Mouse (Mus musculus): ENCODE measurements at regions not wholly inside any gene's neighbourhood (a gene's known extent, or its start where the extent isn't known, plus 50 kb on each side); places are given as distances from the start of the nearest gene placed in this dataset.

DNA sequence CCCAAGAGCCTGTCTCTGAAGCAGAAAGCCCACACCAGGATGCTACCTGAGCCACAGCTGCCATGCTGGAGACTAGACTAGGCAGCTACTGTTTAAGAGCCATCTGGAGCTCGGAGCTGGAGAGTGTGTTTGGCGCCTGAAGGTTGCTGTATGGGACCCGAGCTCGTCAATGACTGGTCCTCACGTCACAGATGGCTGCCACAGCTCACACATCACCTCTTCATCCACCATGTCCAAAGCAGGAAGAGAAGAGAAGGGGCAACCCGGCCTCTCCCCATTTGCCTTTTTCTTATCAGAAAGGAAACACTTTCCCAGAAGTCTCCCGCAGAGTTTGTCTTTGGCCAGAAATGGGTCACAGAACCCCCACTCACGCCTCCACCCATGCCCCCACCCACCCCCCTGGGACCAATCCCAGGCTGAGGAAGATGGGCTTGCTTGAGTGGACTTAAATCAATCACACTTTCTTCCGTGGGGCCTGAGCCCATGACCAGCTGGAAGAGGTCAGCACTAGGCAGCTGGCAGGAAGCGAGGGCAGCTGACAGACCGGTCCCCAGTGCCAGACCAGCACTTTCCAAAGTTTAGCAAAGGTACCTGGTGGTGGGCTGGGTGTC is 53.5 kb upstream of the Ptpn1 start:
- DNase-seq, result no peak

DNA sequence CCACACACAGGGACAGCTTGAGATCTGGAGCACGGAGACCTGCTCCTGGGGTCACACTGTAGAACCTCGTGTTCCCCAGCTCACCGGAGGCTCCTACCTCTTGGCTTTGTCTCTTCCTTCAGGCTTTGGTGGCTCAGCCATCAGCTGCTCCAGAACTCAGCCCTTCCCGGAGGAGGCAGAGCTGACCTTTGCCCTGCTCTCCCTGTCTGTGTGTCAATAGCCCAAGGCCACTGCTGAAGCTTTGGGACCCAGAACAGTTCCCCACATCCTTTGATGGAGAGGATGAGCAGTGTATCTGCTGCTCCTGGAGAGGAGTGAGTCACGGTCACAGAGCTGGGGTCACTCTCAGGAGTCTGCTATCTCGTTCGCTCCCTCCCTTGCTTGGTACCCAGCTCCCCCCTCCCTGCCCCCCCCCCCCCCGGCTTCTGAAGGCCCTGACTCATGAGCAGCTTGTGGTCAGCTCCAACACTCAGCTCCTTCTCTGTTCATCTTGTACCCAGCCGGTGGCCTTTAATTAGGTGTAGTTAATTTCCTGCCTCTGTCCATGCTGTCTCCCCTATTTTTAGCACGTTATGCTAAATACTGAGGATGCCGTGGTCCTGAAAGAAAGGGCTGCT is 54.5 kb upstream of the Ptpn1 start:
- DNase-seq, result no peak

DNA sequence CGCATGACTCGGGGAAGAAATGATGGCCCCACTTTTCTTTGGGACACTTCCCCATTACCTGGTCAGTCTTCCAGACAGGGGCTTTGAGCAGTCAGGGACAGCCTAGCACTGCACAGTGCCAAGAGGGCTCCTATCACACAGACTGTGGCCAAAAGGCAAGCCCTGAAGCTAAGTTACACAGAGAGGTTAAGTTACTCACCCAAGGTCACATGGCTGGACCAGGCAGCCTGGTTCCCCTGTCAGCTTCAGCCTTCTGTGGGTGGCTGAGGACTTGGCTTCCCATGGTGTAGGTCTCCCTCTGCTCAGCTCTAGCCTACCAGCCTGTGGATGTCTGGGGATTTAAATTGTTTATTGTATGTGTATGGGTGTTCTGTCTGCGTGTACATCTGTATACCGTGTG is 59.4 kb upstream of the Ptpn1 start:
- no peak for DNase-seq

DNA sequence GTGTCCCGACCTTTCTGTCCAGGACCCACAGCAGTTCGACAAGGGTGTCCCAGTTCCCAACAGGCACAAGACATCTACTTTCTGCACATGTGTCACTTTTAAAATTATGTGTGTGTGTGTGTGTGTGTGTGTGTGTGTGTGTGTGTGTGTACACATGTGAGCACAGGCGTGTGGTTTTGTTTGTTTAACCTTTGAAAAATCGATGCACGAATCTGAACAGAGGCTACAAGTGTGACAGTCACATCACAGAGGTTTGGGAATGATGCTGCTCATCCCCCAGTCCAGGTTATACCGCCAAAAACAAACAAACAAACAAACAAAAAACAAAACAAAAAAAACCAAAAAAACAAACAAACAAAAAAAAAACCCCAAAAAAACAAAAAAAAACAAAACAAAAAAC is 61.7 kb upstream of the Ptpn1 start:
- DNase-seq, result no peak

DNA sequence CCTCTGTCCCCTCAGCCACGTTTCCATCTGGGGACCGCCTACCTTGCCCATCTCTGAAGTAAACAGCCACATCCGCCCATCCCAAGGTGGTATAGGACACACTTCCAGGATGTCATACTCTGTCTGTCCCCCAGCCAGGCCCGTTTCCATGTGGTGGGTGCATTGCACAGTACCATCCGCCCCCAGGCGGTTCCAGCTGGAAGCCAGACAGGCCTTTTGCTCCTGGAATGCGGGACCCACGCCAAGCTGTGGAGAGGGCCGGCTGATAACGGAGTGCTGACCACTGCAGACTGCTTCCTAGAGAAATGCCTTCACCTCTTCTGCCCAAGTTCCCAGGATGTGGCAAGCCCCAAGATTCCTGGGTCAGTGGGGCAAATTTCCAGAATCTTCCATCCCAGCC is 65.1 kb upstream of the Ptpn1 start:
- no peak for DNase-seq

DNA sequence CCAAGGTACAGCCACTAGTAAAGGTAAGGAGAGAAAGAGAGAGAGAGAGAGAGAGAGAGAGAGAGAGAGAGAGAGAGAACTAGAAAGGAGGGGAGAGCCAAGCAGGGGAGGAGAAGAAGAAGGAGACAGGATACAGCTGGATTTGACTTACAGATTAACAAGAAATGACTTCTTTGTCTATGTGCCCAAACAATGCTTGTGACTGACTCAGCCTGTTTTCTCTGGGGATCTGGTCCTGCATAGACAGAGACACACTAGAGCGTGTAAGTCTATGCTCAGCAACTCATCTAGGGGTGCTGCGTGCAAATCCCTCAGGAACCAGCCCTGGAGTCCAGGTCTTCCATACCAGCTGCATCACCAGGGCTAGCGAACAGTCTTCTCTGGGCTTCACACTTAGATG is 66.3 kb upstream of the Ptpn1 start:
- no peak for DNase-seq

DNA sequence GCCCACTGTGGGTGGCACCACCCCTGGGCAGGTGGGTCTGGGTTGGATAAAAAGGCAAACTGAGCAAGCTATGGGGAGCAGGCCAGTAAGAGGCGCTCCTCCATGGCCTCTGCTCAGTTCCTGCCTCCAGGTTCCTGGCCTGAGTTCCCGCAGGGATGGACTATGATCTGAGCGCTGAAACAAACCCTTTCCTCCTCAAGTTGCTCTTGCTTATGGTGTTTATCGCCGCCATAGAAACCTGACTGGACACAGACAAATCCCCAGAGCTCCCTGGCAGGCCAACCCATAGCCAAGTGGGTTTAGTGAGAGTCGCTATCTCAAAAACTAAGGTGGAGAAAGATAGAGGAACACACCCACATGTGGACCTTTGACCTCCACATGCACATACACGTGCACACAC is 67.2 kb upstream of the Ptpn1 start:
- DNase-seq, result no peak

DNA sequence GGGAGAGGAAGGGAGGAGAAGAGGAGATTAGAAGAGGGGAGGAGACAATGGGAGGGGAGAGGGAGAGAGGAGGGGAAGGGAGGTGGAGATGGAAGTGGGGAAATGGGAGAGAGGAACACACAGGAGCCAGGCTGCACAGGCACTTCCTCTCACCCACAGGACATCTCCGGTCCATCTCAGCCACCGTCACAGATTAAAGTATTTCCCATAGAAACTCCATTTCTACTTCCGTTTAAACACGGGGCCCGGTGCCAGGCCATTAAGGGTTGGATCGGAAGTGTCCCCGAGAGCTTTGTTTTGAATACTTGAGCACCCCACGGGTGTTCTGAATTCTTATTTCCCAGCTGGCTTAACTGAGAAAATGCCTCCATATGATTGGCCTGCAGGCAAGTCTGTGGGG is 67.6 kb upstream of the Ptpn1 start:
- DNase-seq, result no peak

DNA sequence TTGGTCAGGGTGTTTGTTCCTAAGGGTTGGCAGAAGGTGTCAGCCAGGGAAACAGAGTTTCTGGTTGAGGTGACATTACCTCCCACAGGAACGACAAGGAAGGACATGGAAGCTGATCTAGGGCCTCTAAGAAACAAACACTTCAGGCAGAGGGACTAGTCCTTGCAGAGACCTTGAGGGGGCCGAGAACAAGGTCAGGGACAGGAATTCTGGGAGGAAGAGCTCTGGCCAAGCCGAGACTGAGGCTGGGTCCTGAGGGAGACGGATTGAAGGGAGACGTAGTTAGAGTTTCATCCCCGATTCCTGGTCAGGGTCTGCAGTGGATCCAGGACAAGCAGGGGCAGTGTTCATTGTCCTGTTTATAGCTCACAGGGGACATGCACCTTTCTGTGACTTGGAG is 68.2 kb upstream of the Ptpn1 start:
- no peak for DNase-seq

DNA sequence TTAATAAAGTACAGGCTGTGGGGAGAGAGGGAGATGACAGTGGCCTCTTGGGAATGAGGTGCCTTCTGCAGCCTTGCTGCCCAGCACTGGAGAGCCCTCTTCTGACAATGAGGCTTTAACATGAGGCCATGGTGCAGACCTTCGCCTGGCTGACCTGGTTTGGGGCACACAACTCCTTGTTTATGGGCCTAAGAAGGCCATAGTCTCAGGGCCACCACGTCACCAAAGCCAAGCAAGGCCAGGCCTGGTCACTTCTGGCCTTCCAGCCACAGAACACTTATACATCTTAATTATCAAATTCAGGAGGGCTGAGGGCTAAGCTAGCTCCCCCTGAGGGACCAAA is 70.7 kb upstream of the Ptpn1 start:
- no peak for DNase-seq

DNA sequence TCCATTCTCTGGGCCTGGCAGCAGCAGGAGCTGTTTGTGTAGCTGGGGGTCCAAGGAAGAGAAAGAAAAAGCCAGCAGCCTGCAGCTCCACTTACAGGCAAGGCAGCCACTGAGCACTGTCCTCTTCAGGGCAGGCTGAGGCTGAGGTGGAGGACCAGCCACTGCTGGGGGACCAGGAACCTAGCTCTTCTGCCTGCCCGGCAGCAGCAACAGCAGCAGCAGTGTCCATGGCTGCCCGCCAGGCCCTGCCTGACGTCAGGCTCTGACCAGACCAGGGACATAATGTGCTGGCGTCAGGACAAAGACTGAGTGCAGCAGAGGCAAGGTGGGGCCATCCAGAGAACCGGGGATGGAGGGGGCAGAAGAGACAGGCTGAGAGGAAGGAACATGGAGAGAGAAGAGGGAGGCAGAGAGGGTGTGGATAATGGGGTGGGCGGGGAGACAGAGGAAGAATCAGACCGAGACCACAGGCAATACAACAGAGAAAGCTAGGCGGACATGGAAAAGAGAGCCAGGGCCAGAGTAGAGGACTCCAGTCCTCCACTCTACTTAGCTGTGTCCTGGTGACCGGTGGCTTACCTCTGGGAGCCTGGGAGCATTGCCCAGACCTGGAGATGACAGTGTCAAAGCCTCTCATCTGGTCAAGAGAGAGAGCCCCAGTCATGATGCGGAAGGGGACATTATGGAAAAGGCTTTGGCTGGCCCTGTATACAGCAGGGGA is 71.2 kb upstream of the Ptpn1 start:
- DNase-seq, result peak; percentile 87

DNA sequence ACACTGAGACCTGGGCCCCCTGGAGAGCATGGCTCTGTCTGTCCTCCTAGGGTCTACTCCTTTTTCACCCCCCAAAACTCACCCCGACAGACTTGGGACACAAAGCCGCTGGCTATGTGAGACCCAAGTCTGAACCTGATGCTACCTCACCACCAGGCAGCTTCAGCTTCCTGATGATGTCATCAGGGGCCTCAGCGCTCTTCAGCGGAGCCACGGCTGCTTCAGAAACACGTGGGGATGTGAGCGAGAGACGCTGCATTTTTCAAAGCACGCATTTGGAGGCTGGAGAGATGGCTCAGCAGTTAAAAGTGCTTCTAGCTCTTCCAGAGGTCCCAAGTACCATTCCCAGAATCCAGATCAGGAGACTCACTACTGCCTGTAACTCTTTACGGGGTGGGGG is 72.3 kb upstream of the Ptpn1 start:
- no peak for DNase-seq

DNA sequence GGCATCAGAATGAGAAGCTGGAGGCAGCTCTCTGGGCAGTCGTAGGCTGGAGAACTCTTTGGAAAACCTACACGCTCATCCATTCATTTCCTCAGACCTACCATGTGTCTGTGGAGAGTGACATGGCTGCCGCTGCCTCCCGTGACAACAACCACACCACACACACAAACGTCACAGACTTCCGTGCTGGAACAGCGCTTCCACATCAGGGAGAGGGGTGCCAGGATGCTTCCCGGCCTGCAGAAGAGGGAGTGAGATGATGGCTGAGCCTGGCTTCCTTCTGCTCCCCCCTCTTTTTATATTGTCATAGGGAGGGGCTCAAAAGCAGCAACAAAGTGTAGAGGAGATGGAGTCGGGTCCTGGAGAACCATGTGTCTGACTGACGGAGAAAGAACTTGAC is 73.5 kb upstream of the Ptpn1 start:
- DNase-seq, result no peak

DNA sequence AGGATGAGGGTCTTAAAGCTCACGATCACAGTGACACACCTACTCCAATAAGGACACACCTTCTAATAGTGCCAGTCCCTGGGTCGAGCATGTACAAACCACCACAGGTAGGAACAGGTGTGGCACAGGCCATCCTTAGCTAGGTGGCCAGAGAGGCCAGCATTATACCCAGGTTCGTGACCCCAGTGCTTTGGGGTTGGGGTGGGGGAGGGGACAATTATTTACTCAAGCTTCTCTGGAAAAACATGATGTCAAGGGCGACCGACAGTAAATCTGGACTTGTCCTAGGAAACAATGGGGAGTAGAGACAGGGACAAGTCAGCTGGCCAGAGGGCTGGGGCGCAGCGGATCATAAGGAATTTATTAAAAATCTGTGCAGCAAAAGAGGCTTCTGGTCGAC is 73.9 kb upstream of the Ptpn1 start:
- no peak for DNase-seq

DNA sequence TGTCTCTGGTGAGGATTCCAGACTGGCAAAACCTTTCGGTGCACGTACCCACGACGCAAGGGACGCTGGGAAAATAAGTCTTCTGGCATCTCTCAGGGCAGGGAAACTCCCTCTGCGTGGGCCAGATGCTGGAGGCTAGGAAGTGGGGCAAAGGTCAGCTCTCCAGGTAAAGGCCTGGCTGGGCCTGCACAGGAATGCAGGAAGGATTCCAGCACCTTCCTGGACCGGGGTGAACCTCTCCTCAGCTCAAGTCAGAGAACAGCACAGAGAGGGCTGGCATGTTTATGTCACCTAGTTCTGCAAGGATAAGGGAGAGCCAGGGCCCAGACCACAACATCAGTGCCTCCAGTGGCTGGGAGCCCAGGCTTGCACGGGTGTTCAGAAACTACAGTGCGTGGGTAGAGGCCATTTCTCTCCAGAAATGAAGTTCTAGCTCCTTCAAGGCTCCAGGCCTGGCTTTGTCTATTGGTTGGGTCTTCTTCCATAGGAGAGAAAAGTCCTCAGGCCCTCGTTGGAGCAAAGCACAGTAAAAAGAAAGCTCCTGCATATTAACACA is 74.9 kb upstream of the Ptpn1 start:
- no peak for DNase-seq

DNA sequence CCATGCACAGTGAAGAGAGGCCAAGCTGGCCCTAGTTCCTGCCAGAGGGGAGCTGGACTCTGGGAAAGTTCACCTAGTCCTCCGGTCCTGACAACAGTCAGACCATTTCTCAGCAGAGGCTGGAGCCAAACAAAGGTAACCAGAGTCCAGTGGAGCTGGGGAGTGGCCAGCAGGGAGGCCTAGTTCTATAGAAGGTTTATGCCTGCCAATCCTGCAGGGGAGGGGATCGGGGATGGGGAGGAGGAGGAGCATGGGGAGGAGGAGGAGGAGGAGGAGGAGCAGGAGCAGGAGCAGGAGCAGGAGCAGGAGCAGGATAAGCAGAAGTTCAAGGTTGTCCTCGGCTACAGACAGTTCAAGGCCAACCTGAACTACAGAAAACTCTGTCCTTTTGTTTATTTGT is 75.8 kb upstream of the Ptpn1 start:
- DNase-seq, result no peak

DNA sequence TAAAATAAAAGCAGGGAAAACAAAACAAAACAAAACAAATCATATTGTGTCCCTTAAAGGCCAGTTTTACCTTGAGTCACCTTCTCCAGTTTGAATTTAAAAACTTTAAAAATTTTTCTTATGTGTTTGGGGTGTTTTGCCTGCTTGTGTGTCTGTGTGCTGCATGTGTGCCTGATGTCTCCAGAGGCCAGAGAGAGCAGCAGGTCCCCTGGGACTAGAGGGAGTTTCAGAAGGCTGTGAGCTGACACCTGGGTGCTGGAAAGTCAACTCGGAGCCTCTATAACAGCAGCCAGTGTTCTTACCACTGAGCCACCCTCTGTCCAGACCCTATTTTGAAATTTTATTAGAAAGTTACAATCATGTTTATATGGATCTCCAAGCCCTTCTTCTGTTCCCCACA is 77.8 kb upstream of the Ptpn1 start:
- DNase-seq, result no peak

DNA sequence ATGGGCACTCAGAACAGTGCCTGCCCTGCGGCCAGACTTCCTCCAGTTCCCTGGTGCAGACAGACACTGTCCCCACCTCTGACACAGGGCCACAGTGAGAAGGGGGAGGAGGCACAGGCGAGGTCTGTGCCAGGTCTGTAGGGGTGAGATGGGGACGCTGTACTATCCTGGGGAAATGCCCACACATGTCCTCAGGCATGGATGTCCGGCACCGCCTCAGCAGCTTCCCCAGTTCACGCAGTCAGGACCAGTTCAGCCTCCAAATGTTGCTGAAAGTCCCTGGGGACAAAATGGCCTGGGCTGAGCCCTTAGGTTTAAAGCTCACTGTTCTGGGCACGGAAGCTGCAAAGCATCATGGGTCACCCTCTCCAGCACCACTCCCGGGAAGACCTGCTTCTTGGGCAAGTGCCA is 78.4 kb upstream of the Ptpn1 start:
- DNase-seq, result no peak

DNA sequence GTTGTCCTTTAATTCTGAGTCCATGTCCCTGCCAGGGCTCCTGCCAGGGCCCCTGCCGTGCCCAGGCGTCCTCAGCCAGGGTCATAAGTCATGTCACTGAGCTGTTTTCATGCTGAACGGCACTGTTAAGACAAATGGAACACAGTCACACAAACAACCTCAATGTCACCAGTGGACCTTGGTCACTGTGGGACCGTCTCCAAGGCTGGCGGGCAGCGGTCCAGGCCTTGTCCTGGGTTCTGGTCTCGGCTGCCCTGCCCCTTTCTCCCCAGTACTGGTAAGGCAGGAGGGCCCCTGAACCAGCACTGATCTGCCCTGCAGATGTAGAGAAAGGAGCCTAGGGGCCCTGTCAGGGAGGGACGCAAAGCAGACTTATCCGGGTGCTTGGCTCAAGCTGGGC is 79.3 kb upstream of the Ptpn1 start:
- no peak for DNase-seq

DNA sequence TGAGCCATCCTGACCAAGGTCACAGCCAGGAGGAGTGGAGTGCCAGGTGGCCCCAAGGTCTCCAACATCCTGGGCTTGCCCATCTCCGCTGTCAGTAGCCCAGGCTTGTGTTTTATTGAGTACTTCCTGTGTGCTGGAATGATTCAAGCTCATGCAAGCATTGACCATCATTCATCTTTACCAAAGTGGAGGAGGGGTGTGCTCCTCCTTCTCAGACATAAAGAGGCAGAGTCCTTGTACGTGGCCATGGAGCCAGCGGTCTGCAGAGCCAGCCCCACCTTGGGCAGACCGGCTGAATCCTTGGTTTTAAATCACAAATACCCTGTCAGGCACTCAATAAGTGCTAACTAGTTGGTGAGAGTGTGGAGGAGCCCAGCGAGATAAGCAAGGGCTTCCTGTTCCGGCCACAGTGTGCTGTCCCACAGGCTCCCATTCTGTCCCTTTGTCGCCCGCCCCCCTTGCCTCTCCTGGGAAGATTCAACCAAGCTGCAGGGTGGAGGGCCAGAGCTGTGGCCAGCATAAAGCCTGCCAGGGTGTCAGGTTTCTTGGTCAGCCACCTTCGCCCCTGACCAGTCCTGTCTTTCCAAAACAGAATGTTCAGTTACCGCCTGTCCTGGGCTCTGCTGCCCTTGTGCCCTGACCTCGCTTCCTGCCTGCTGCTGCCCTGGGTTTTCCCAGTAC is 80.5 kb upstream of the Ptpn1 start:
- no peak for DNase-seq

DNA sequence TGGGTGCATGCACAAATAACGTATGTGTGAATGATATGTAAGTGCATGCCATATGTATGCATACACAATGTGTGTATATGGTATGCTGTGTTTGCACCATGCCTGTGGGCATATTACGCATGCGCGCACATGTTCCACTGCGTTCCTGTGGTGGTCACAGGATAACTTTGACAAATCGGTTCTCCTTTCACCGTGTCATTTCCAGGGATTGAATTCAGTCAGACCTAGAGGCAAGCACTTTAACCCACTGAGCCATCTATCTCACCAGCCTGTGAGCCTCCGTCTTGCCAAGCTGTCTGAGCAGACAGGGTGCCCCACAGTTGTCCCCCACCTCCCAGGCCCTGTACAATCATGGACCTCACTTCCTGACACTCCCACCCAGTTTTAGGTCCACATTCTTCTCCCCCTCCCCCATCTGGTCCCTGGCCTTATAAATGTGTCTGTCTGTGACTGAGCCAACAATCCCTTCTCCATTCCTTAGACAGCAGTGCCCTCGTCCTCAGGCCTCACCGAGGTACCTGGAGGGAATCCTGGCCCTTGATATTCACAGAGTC is 81.8 kb upstream of the Ptpn1 start:
- DNase-seq, result no peak

DNA sequence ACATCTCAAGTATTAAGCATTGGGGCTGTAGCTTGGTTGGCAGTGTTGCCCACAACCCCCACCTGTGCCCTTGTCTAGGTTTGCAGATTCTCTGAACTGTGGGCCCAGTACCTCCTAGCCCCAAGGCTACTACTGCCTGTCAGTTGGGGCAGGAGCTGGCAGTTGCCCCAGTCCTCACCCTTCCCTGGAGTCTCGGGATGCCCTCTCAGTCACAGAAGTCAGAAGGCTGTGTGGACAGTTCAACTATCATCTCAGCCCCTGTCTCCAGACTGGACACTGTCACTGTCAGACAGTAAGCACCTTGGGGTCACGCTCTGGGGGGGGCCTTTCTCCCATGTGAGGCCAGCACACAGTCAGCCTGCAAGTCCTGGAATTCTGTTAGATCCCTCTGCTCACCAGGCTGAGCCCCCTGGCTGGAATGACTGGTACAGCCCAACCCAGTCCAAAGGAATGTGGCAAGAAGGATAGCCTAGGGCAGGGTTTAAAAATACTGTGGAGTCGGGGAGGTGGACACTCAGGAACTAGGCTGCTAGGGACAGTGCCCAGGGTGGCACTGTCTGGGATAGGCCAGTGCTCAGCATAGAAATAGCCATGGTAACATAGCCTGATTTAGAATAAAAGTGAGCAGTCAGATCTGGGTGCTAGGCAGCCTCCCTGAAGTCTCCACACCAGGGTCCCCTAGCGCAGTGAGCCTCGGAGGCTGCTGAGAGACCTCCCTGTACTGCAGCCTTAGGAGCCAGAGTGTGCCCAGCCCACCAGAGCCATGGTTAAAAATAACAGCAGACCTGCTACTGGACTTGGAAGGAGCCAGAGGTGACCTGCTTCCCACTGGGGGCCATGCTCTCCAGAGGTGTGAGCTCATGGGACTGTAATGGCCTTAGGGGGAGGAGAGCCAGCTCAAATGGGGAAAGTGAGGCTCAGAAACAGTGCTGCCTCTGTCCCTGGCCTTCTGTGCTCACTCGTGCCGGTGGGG is 83.1 kb upstream of the Ptpn1 start:
- DNase-seq, result no peak

All from layer of hippocampus, adult 9-11 months (tissue).